Mouse (Mus musculus): ENCODE measurements at regions not wholly inside any gene's neighbourhood (a gene's known extent, or its start where the extent isn't known, plus 50 kb on each side); places are given as distances from the start of the nearest gene placed in this dataset.

- DNase-seq (ENCODE audit: low read depth), result no peak
Observed at GRCm38 (mm10) chr6:47354515-47354914, 98.7 kb upstream of the Cul1 start.

- no peak for DNase-seq (ENCODE audit: low read depth)
Observed at GRCm38 (mm10) chr6:47355500-47355899, 97.7 kb upstream of the Cul1 start.

- DNase-seq (ENCODE audit: low read depth), result no peak
Observed at GRCm38 (mm10) chr6:47356500-47356899, 96.7 kb upstream of the Cul1 start.

- peak; percentile 37 for DNase-seq (ENCODE audit: low read depth)
Observed at GRCm38 (mm10) chr6:47358686-47359085, 94.5 kb upstream of the Cul1 start.

GRCm38 (mm10) chr6:47364002-47364401 lies 89.2 kb upstream of the Cul1 start:
- no peak for DNase-seq (ENCODE audit: low read depth)

GRCm38 (mm10) chr6:47364556-47364955 lies 88.6 kb upstream of the Cul1 start:
- DNase-seq (ENCODE audit: low read depth), result no peak

GRCm38 (mm10) chr6:47365651-47366645 lies 87.2 kb upstream of the Cul1 start:
- DNase-seq (ENCODE audit: low read depth), result no peak

- DNase-seq (ENCODE audit: low read depth), result no peak
Observed at GRCm38 (mm10) chr6:47367461-47367860, 85.7 kb upstream of the Cul1 start.

- DNase-seq (ENCODE audit: low read depth), result no peak
Observed at GRCm38 (mm10) chr6:47375705-47376104, 77.5 kb upstream of the Cul1 start.

GRCm38 (mm10) chr6:47381451-47381850 lies 71.7 kb upstream of the Cul1 start:
- no peak for DNase-seq (ENCODE audit: low read depth)

GRCm38 (mm10) chr6:47386550-47386949 lies 66.6 kb upstream of the Cul1 start:
- DNase-seq (ENCODE audit: low read depth), result no peak

GRCm38 (mm10) chr6:47389908-47390307 lies 63.3 kb upstream of the Cul1 start:
- DNase-seq (ENCODE audit: low read depth), result no peak

GRCm38 (mm10) chr6:47390436-47391002 lies 62.7 kb upstream of the Cul1 start:
- no peak for DNase-seq (ENCODE audit: low read depth)

- DNase-seq (ENCODE audit: low read depth), result no peak
Observed at GRCm38 (mm10) chr6:47391014-47391802, 62.0 kb upstream of the Cul1 start.

GRCm38 (mm10) chr6:47395465-47396337 lies 57.5 kb upstream of the Cul1 start:
- DNase-seq (ENCODE audit: low read depth), result peak; percentile 90
